Mouse (Mus musculus): ENCODE measurements at regions not wholly inside any gene's neighbourhood (a gene's known extent, or its start where the extent isn't known, plus 50 kb on each side); places are given as distances from the start of the nearest gene placed in this dataset.

- TF ChIP-seq CTCF (IDR thresholded peaks at IDR 0.05; ENCODE audit: borderline replicate concordance, extremely low read depth, insufficient read depth, insufficient read length) = no peak
- no peak for TF ChIP-seq POLR2A (IDR thresholded peaks at IDR 0.05; ENCODE audit: borderline replicate concordance, extremely low read depth, insufficient read depth, insufficient read length, poor library complexity, severe bottlenecking)
- DNase-seq (ENCODE audit: low read depth) = no peak
Measured at GRCm38 (mm10) chr12:52436941-52437340, 66.8 kb upstream of the Arhgap5 start.

- DNase-seq (ENCODE audit: low read depth) = no peak
- TF ChIP-seq POLR2A (IDR thresholded peaks at IDR 0.05; ENCODE audit: borderline replicate concordance, extremely low read depth, insufficient read depth, insufficient read length, poor library complexity, severe bottlenecking) = no peak
- no peak for TF ChIP-seq CTCF (IDR thresholded peaks at IDR 0.05; ENCODE audit: borderline replicate concordance, extremely low read depth, insufficient read depth, insufficient read length)
Measured at GRCm38 (mm10) chr12:52439241-52439640, 64.5 kb upstream of the Arhgap5 start.

- no peak for TF ChIP-seq POLR2A (IDR thresholded peaks at IDR 0.05; ENCODE audit: borderline replicate concordance, extremely low read depth, insufficient read depth, insufficient read length, poor library complexity, severe bottlenecking)
- no peak for TF ChIP-seq CTCF (IDR thresholded peaks at IDR 0.05; ENCODE audit: borderline replicate concordance, extremely low read depth, insufficient read depth, insufficient read length)
- peak; percentile 62 for DNase-seq (ENCODE audit: low read depth)
Measured at GRCm38 (mm10) chr12:52440868-52441365, 62.9 kb upstream of the Arhgap5 start.

- DNase-seq (ENCODE audit: low read depth) = no peak
- no peak for TF ChIP-seq POLR2A (IDR thresholded peaks at IDR 0.05; ENCODE audit: borderline replicate concordance, extremely low read depth, insufficient read depth, insufficient read length, poor library complexity, severe bottlenecking)
- TF ChIP-seq CTCF (IDR thresholded peaks at IDR 0.05; ENCODE audit: borderline replicate concordance, extremely low read depth, insufficient read depth, insufficient read length) = no peak
Measured at GRCm38 (mm10) chr12:52442337-52442736, 61.4 kb upstream of the Arhgap5 start.

GRCm38 (mm10) chr12:52445731-52446130 is 58.0 kb upstream of the Arhgap5 start:
- no peak for TF ChIP-seq POLR2A (IDR thresholded peaks at IDR 0.05; ENCODE audit: borderline replicate concordance, extremely low read depth, insufficient read depth, insufficient read length, poor library complexity, severe bottlenecking)
- no peak for TF ChIP-seq CTCF (IDR thresholded peaks at IDR 0.05; ENCODE audit: borderline replicate concordance, extremely low read depth, insufficient read depth, insufficient read length)
- DNase-seq (ENCODE audit: low read depth) = no peak

- TF ChIP-seq CTCF (IDR thresholded peaks at IDR 0.05; ENCODE audit: borderline replicate concordance, extremely low read depth, insufficient read depth, insufficient read length) = no peak
- no peak for TF ChIP-seq POLR2A (IDR thresholded peaks at IDR 0.05; ENCODE audit: borderline replicate concordance, extremely low read depth, insufficient read depth, insufficient read length, poor library complexity, severe bottlenecking)
- DNase-seq (ENCODE audit: low read depth) = no peak
Measured at GRCm38 (mm10) chr12:52446501-52446900, 57.3 kb upstream of the Arhgap5 start.

- TF ChIP-seq POLR2A (IDR thresholded peaks at IDR 0.05; ENCODE audit: borderline replicate concordance, extremely low read depth, insufficient read depth, insufficient read length, poor library complexity, severe bottlenecking) (no peak), CTCF (IDR thresholded peaks at IDR 0.05; ENCODE audit: borderline replicate concordance, extremely low read depth, insufficient read depth, insufficient read length) (no peak)
- peak; percentile 11 for DNase-seq (ENCODE audit: low read depth)
Measured at GRCm38 (mm10) chr12:52447482-52447881, 56.3 kb upstream of the Arhgap5 start.

GRCm38 (mm10) chr12:52448218-52448617 is 55.6 kb upstream of the Arhgap5 start:
- TF ChIP-seq POLR2A (IDR thresholded peaks at IDR 0.05; ENCODE audit: borderline replicate concordance, extremely low read depth, insufficient read depth, insufficient read length, poor library complexity, severe bottlenecking) (no peak), CTCF (IDR thresholded peaks at IDR 0.05; ENCODE audit: borderline replicate concordance, extremely low read depth, insufficient read depth, insufficient read length) (no peak)
- DNase-seq (ENCODE audit: low read depth) = peak; percentile 17

GRCm38 (mm10) chr12:52453890-52454289 is 49.9 kb upstream of the Arhgap5 start:
- DNase-seq (ENCODE audit: low read depth) = no peak
- TF ChIP-seq CTCF (IDR thresholded peaks at IDR 0.05; ENCODE audit: borderline replicate concordance, extremely low read depth, insufficient read depth, insufficient read length) = no peak
- TF ChIP-seq POLR2A (IDR thresholded peaks at IDR 0.05; ENCODE audit: borderline replicate concordance, extremely low read depth, insufficient read depth, insufficient read length, poor library complexity, severe bottlenecking) = no peak

Data from brain, embryonic 14.5 days (tissue).